Mouse (Mus musculus): ENCODE data around the gene Cct7. TPM values are rescaled to one million over a fixed set of nuclear protein-coding genes. Genes with fewer than 3 reads are reported as not detected.

Gene Cct7
- polyA plus RNA-seq, 1 experiment from 2014 or later: 159 TPM

DNA sequence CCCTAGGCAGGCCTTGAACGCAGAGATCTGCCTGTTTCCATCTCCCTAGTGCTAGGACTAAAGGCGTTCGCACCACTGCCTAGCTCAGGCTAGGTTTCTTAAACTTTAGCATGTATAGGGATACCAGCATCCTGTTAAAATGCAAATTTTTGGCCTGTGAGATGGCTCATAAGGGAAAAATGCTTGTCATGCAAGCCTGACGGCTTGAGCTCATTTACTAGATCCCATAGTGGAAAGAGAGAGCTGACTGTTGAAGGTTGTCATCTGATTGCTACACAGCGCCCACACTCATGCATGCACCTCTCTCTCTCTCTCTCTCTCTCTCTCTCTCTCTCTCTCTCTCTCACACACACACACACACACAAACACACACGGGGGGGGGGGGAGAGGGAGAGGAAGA, 14.7 kb upstream of the Cct7 start:
- no peak overlapping the region for H3K4me3 ChIP-seq (ENCODE audit: low read depth, low read length)
- H3K27ac ChIP-seq (ENCODE audit: low read depth, low read length): no peak overlapping the region
- ATAC-seq: no peak
- H3K9me3 ChIP-seq (ENCODE audit: control insufficient read depth): no peaks in the 10 kb centered on the region
- no peaks in the 10 kb centered on the region for H3K4me1 ChIP-seq (replicated peaks; ENCODE audit: control insufficient read depth, insufficient read depth, low read length)
- H3K27me3 ChIP-seq (replicated peaks; ENCODE audit: control insufficient read depth, insufficient read depth, low read length): no peaks in the 10 kb centered on the region
- peaks cover 33% of the 10 kb centered on the region for H3K36me3 ChIP-seq (ENCODE audit: control insufficient read depth, insufficient read depth)
- 90% methylated on average over 5 of the region's 6 CpGs for whole genome bisulfite sequencing
- H3K9ac ChIP-seq (ENCODE audit: low read depth, low read length): no peak overlapping the region
- no peak for TF ChIP-seq CTCF (IDR thresholded peaks at IDR 0.05; ENCODE audit: low read depth)
- no peak overlapping the region for H3K4me2 ChIP-seq (replicated peaks; ENCODE audit: low read depth)

DNA sequence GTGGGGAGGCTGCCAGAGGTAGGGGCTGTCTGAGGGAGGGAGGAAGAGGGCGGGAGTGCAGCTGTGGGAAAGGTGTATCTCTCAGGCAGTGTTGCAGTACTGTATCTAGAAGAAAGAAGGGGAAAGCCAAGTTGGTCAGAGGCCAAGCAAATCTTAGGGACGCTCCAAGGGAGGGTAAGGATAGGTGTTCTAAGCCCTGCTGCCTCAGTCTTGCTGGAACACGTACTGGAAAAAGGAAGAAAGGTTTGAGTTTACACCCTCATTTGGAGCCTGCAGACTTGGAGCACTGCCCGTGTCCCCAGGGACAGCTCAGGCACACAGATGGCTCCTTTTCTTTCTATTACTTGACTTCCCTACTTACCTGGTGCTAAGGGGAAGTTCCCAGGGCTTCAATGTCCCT, 10.2 kb upstream of the Cct7 start:
- Histone ChIP-seq H3K4me3 (ENCODE audit: low read depth, low read length) (no peak overlapping the region), H3K4me2 (replicated peaks; ENCODE audit: low read depth) (no peak overlapping the region), H3K4me1 (replicated peaks; ENCODE audit: control insufficient read depth, insufficient read depth, low read length) (no peaks in the 10 kb centered on the region), H3K27ac (ENCODE audit: low read depth, low read length) (no peak overlapping the region), H3K27me3 (replicated peaks; ENCODE audit: control insufficient read depth, insufficient read depth, low read length) (no peaks in the 10 kb centered on the region), H3K36me3 (ENCODE audit: control insufficient read depth, insufficient read depth) (peaks cover 55% of the 10 kb centered on the region), H3K9me3 (ENCODE audit: control insufficient read depth) (no peaks in the 10 kb centered on the region), H3K9ac (ENCODE audit: low read depth, low read length) (no peak overlapping the region)
- no peak for TF ChIP-seq CTCF (IDR thresholded peaks at IDR 0.05; ENCODE audit: low read depth)
- 97% methylated on average over 4 of the region's 4 CpGs for WGBS
- no peak for ATAC-seq

- no peaks in the 10 kb centered on the region for H3K9me3 ChIP-seq (ENCODE audit: control insufficient read depth)
- H3K4me3 ChIP-seq (ENCODE audit: low read depth, low read length): no peak overlapping the region
- H3K27me3 ChIP-seq (replicated peaks; ENCODE audit: control insufficient read depth, insufficient read depth, low read length): no peaks in the 10 kb centered on the region
- WGBS: 73% methylated on average over 3 of the region's 3 CpGs
- no peaks in the 10 kb centered on the region for H3K4me1 ChIP-seq (replicated peaks; ENCODE audit: control insufficient read depth, insufficient read depth, low read length)
- no peak overlapping the region for H3K9ac ChIP-seq (ENCODE audit: low read depth, low read length)
- peak overlapping the region; percentile 62 for H3K27ac ChIP-seq (ENCODE audit: low read depth, low read length)
- TF ChIP-seq CTCF (IDR thresholded peaks at IDR 0.05; ENCODE audit: low read depth): no peak
- H3K4me2 ChIP-seq (replicated peaks; ENCODE audit: low read depth): no peak overlapping the region
- ATAC-seq: peak; percentile 77
- H3K36me3 ChIP-seq (ENCODE audit: control insufficient read depth, insufficient read depth): peaks cover 54% of the 10 kb centered on the region
Measured at GRCm38 (mm10) chr6:85443488-85444233, 7.7 kb upstream of the Cct7 start.

- ATAC-seq: no peak
- Histone ChIP-seq H3K36me3 (ENCODE audit: control insufficient read depth, insufficient read depth) (peaks cover 47% of the 10 kb centered on the region), H3K9ac (ENCODE audit: low read depth, low read length) (no peak overlapping the region)
Measured at GRCm38 (mm10) chr6:85444266-85444965, 6.9 kb upstream of the Cct7 start.

DNA sequence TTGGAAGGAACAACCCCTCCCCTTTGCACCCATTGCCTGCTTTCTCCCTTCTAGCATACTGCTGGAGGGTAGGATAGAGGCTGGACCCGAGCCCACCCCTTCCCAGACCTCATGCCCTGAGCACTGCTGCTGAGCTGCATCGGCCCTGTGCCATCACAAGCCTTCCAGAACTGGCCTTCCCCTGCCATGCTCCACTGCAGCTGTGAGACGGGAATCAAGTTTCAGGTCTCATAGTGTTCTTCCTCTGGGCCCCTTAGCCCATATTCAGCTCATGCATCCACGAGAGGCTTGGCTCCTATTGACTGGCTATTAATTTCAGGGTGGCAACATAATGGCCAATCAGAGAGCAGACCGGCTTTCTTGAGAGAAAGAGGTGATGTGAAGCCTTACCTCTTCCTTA, 6.0 kb upstream of the Cct7 start:
- no peak overlapping the region for H3K9ac ChIP-seq (ENCODE audit: low read depth, low read length)
- no peak overlapping the region for H3K4me2 ChIP-seq (replicated peaks; ENCODE audit: low read depth)
- ATAC-seq: no peak
- H3K36me3 ChIP-seq (ENCODE audit: control insufficient read depth, insufficient read depth): peaks cover 39% of the 10 kb centered on the region
- no peak overlapping the region for H3K27ac ChIP-seq (ENCODE audit: low read depth, low read length)
- no peaks in the 10 kb centered on the region for H3K4me1 ChIP-seq (replicated peaks; ENCODE audit: control insufficient read depth, insufficient read depth, low read length)
- H3K9me3 ChIP-seq (ENCODE audit: control insufficient read depth): no peaks in the 10 kb centered on the region
- WGBS: 79% methylated on average over 5 of the region's 5 CpGs
- no peaks in the 10 kb centered on the region for H3K27me3 ChIP-seq (replicated peaks; ENCODE audit: control insufficient read depth, insufficient read depth, low read length)
- TF ChIP-seq CTCF (IDR thresholded peaks at IDR 0.05; ENCODE audit: low read depth): no peak
- H3K4me3 ChIP-seq (ENCODE audit: low read depth, low read length): no peak overlapping the region

More at GRCm38 (mm10) chr6:85444266-85444965, 6.9 kb upstream of the Cct7 start:
- Histone ChIP-seq H3K4me2 (replicated peaks; ENCODE audit: low read depth) (no peak overlapping the region), H3K27ac (ENCODE audit: low read depth, low read length) (peak overlapping the region; percentile 62), H3K27me3 (replicated peaks; ENCODE audit: control insufficient read depth, insufficient read depth, low read length) (no peaks in the 10 kb centered on the region), H3K4me3 (ENCODE audit: low read depth, low read length) (no peak overlapping the region), H3K9me3 (ENCODE audit: control insufficient read depth) (no peaks in the 10 kb centered on the region), H3K4me1 (replicated peaks; ENCODE audit: control insufficient read depth, insufficient read depth, low read length) (no peaks in the 10 kb centered on the region)
- WGBS: 88% methylated on average over 8 of the region's 8 CpGs
- TF ChIP-seq CTCF (IDR thresholded peaks at IDR 0.05; ENCODE audit: low read depth): no peak

DNA sequence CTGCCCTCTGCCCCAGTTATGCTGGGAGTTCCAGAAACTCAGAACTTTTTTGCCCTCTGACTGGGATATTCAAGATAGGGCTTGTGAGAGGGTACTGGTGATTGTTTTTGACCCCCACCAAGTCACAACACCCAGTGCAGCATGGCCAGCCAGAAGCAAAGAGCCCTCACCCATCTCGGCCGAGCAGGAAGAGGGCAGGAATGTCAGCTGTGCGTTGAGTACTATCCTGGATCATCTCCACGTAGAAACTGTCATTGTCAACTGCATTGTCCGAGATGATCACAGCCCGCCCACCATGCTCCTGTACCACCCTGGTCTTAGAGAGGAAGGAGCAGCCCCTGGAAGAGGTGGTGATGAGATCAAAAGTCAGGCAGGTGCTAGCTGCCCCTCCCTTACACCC, 4.0 kb upstream of the Cct7 start:
- H3K4me1 ChIP-seq (replicated peaks; ENCODE audit: control insufficient read depth, insufficient read depth, low read length): no peaks in the 10 kb centered on the region
- peaks cover 27% of the 10 kb centered on the region for H3K36me3 ChIP-seq (ENCODE audit: control insufficient read depth, insufficient read depth)
- H3K27ac ChIP-seq (ENCODE audit: low read depth, low read length): no peak overlapping the region
- no peaks in the 10 kb centered on the region for H3K27me3 ChIP-seq (replicated peaks; ENCODE audit: control insufficient read depth, insufficient read depth, low read length)
- H3K9ac ChIP-seq (ENCODE audit: low read depth, low read length): no peak overlapping the region
- no peak overlapping the region for H3K4me2 ChIP-seq (replicated peaks; ENCODE audit: low read depth)
- H3K9me3 ChIP-seq (ENCODE audit: control insufficient read depth): no peaks in the 10 kb centered on the region
- WGBS: 85% methylated on average over 6 of the region's 6 CpGs
- ATAC-seq: no peak
- H3K4me3 ChIP-seq (ENCODE audit: low read depth, low read length): no peak overlapping the region
- no peak for TF ChIP-seq CTCF (IDR thresholded peaks at IDR 0.05; ENCODE audit: low read depth)

Data from intestine, postnatal 0 days (tissue).